15 mouse cellular contexts compared by ENCODE assay signal in the genomic region with DNA sequence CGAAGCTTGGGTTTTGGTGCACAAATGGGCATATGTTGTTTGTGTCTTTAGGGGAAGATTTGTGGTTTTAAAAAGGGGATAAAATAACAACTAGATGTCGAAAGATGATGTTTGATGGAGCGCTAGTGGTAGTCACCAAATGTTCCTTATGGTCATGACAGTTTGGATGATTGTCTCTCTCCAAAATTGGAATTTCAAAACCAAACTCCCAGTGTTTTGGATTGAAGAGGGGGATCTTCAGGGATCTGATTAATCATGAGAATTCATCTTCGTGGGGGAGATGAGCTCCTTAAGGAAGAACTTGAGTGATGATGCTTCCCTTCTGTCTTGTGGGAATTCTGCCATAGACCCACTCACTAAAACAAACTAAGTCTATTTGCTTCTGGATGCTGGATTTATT.
"Had no signal": no experiment of that assay in that cellular context is flagged by ENCODE, and none has a peak within 500 bp of the region (broad histone marks: within the 10 kb centered on the region; RNA-seq: fewer than 3 reads in every experiment).

No protein-coding gene starts in this region.

- H3K27ac ChIP-seq: left cerebral cortex, adult 2 months; limb, embryonic 15.5 days; liver, embryonic 12.5 days; lung, embryonic 15.5 days; midbrain, embryonic 10.5 days; neural tube, embryonic 15.5 days; stomach, postnatal 0 days had no signal

- H3K36me3 ChIP-seq: limb, embryonic 15.5 days; liver, embryonic 12.5 days; lung, embryonic 15.5 days; midbrain, embryonic 10.5 days; neural tube, embryonic 15.5 days had no signal

- DNase-seq: kidney, adult 8-10 months; kidney, postnatal 25 days; lung, postnatal 4 days; midbrain, embryonic 14.5 days; thymus, adult 18-20 months; thymus, postnatal 14 days had no signal

- H3K4me2 ChIP-seq: limb, embryonic 15.5 days; liver, embryonic 12.5 days; lung, embryonic 15.5 days; neural tube, embryonic 15.5 days had no signal

- H3K9ac ChIP-seq: limb, embryonic 15.5 days; liver, embryonic 12.5 days; lung, embryonic 15.5 days; neural tube, embryonic 15.5 days had no signal

- H3K27me3 ChIP-seq: limb, embryonic 15.5 days; liver, embryonic 12.5 days; lung, embryonic 15.5 days; neural tube, embryonic 15.5 days had no signal

- H3K4me3 ChIP-seq: left cerebral cortex, adult 2 months; limb, embryonic 15.5 days; liver, embryonic 12.5 days; lung, embryonic 15.5 days; midbrain, embryonic 10.5 days; myocyte; neural tube, embryonic 15.5 days had no signal

- H3K4me1 ChIP-seq: limb, embryonic 15.5 days; liver, embryonic 12.5 days; lung, embryonic 15.5 days; midbrain, embryonic 10.5 days; neural tube, embryonic 15.5 days had no signal

- ATAC-seq: intestine, postnatal 0 days; liver, embryonic 12.5 days had no signal

- H3K9me3 ChIP-seq: limb, embryonic 15.5 days; liver, embryonic 12.5 days; lung, embryonic 15.5 days; midbrain, embryonic 10.5 days; neural tube, embryonic 15.5 days had no signal
